Mouse (Mus musculus): ENCODE results near the gene Nek7. TPM values are rescaled to one million over a fixed set of nuclear protein-coding genes. Genes with fewer than 3 reads are reported as not detected.

Nek7 gene
- total and polyA plus RNA-seq, 3 experiments: 29.1 to 75.1 (median 63.7) TPM

DNA sequence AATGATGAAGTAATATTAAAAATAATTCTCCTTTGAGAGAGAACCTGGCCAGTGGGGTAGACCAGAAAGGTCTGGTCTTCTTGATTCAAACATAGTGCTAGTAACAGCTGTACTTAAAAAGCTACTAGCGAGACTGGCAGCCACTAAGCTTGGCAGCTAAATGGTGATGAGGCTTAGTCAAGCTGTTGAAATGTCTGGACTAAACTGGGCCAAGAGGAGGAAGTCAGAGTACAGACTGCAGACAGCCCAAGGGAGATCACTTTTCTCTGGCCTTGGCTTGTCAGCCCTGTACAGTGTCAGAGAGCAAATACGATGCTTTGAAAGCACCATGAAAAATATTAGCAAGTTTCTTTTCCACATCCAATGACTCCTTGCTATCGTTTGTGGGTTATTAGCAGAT is 2.5 kb upstream of the Nek7 start:
- H3K9me3 ChIP-seq (replicated peaks; ENCODE audit: low read length): no peaks in the 10 kb centered on the region
- H3K27ac ChIP-seq (ENCODE audit: insufficient read depth, low read depth): peak overlapping the region; percentile 93
- H3K36me3 ChIP-seq (replicated peaks in 1 of 2; ENCODE audit: control insufficient read depth in 1 of 2, insufficient read depth in 1 of 2, low read length in 1 of 2): no peaks in the 10 kb centered on the region
- dilution Hi-C loops (cut with MboI; ENCODE audit: extremely low pct_ligation_motif_present, extremely low pct_unique_long_range_greater_than_20kb, low sequenced_read_pairs) (no loop called here), in situ Hi-C loops (cut with MboI; ENCODE audit: low pct_ligation_motif_present, low pct_unique_long_range_greater_than_20kb, low sequenced_read_pairs) (no loop called here)
- DNase-seq (ENCODE audit: extremely low read depth): peak; percentile 29
- peaks cover 10% of the 10 kb centered on the region for H3K79me2 ChIP-seq (replicated peaks; ENCODE audit: control insufficient read depth, extremely low read depth, insufficient read depth, poor library complexity, severe bottlenecking)
- H3K4me3 ChIP-seq (replicated peaks in 1 of 3; ENCODE audit: low read depth in 2 of 3, low read length in 2 of 3, poor library complexity in 1 of 3): no peak overlapping the region
- H3K4me1 ChIP-seq (ENCODE audit: control insufficient read depth in 1 of 2, insufficient read depth in 2 of 2): peaks cover 12 to 35% of the 10 kb centered on the region in 2 experiments
- H3K4me2 ChIP-seq (ENCODE audit: insufficient read depth, low read depth, poor library complexity, severe bottlenecking): peak overlapping the region; percentile 37
- peak overlapping the region; percentile 75 for H3K9ac ChIP-seq (ENCODE audit: insufficient read depth, low read depth)
- TF ChIP-seq MEF2A (IDR thresholded peaks at IDR 0.05; ENCODE audit: borderline replicate concordance, low read depth, low read length) (no peak), EP300 (IDR thresholded peaks at IDR 0.05; ENCODE audit: low read length) (0 out of 2 replicates have a peak, but pooled peaks have one; percentile 14), TCF12 (IDR thresholded peaks at IDR 0.05; ENCODE audit: low read depth, low read length) (peak; percentile 42; the same call in 1 of the 2 replicates), JUN (IDR thresholded peaks at IDR 0.05; ENCODE audit: insufficient read depth, low read depth, low read length) (no peak), SIN3A (IDR thresholded peaks at IDR 0.05; ENCODE audit: low read length) (peak; percentile 69; the same call in 1 of the 2 replicates), ZKSCAN1 (IDR thresholded peaks at IDR 0.05; ENCODE audit: borderline replicate concordance, low read depth, low read length) (no peak)
- no peaks in the 10 kb centered on the region for H3K27me3 ChIP-seq (replicated peaks)

GRCm38 (mm10) chr1:138619114-138619971 is 598 bp downstream of the Nek7 start:
- H3K27me3 ChIP-seq (replicated peaks): no peaks in the 10 kb centered on the region
- no peaks in the 10 kb centered on the region for H3K9me3 ChIP-seq (replicated peaks; ENCODE audit: low read length)
- in situ Hi-C loops (cut with MboI; ENCODE audit: low pct_ligation_motif_present, low pct_unique_long_range_greater_than_20kb, low sequenced_read_pairs) (no loop called here), dilution Hi-C loops (cut with MboI; ENCODE audit: extremely low pct_ligation_motif_present, extremely low pct_unique_long_range_greater_than_20kb, low sequenced_read_pairs) (no loop called here)
- peak overlapping the region; percentile 97 for H3K9ac ChIP-seq (ENCODE audit: insufficient read depth, low read depth)
- peak overlapping the region; percentile 57 to 89 (median 81) for H3K4me3 ChIP-seq (replicated peaks in 1 of 3; ENCODE audit: low read depth in 2 of 3, low read length in 2 of 3, poor library complexity in 1 of 3)
- peaks cover 10 to 53% of the 10 kb centered on the region in 2 experiments for H3K4me1 ChIP-seq (ENCODE audit: control insufficient read depth in 1 of 2, insufficient read depth in 2 of 2)
- DNase-seq (ENCODE audit: extremely low read depth): peak; percentile 97
- H3K27ac ChIP-seq (ENCODE audit: insufficient read depth, low read depth): peak overlapping the region; percentile 96
- peaks cover 27% of the 10 kb centered on the region for H3K79me2 ChIP-seq (replicated peaks; ENCODE audit: control insufficient read depth, extremely low read depth, insufficient read depth, poor library complexity, severe bottlenecking)
- peak overlapping the region; percentile 48; the same call in 1 of the 2 replicates for H3K4me2 ChIP-seq (ENCODE audit: insufficient read depth, low read depth, poor library complexity, severe bottlenecking)
- H3K36me3 ChIP-seq (replicated peaks in 1 of 2; ENCODE audit: control insufficient read depth in 1 of 2, insufficient read depth in 1 of 2, low read length in 1 of 2): no peaks in the 10 kb centered on the region
- no peak for TF ChIP-seq MYC (IDR thresholded peaks at IDR 0.05; ENCODE audit: low read depth, low read length)
- TF ChIP-seq ZKSCAN1 (IDR thresholded peaks at IDR 0.05; ENCODE audit: borderline replicate concordance, low read depth, low read length): no peak
- TF ChIP-seq POLR2A (IDR thresholded peaks at IDR 0.05; ENCODE audit: low read depth, low read length): peak; percentile 95
- no peak; the same call in 1 of the 2 replicates for TF ChIP-seq NRF1 (IDR thresholded peaks at IDR 0.05; ENCODE audit: low read depth, low read length)
- no peak for TF ChIP-seq USF2 (conservative IDR thresholded peaks at IDR 0.05; ENCODE audit: low read depth, low read length)
- no peak for TF ChIP-seq JUN (IDR thresholded peaks at IDR 0.05; ENCODE audit: insufficient read depth, low read depth, low read length)
- TF ChIP-seq UBTF (IDR thresholded peaks at IDR 0.05; ENCODE audit: low read depth, low read length): peak; percentile 90
- 0 out of 2 replicates have a peak, but pooled peaks have one; percentile 32 for TF ChIP-seq KAT2A (IDR thresholded peaks at IDR 0.05; ENCODE audit: insufficient replicate concordance, low read length)
- TF ChIP-seq ZMIZ1 (IDR thresholded peaks at IDR 0.05; ENCODE audit: low read depth, low read length): peak; percentile 70
- no peak for TF ChIP-seq JUND (conservative IDR thresholded peaks at IDR 0.05; ENCODE audit: low read depth, low read length)
- no peak for TF ChIP-seq PAX5 (IDR thresholded peaks at IDR 0.05; ENCODE audit: low read length)
- TF ChIP-seq CTCF (conservative IDR thresholded peaks at IDR 0.05 in 1 of 2, IDR thresholded peaks at IDR 0.05 in 1 of 2; ENCODE audit: low read depth in 2 of 2, low read length in 2 of 2): no peak
- no peak for TF ChIP-seq E2F4 (IDR thresholded peaks at IDR 0.05; ENCODE audit: insufficient replicate concordance, low read depth, low read length)
- TF ChIP-seq MAZ (IDR thresholded peaks at IDR 0.05; ENCODE audit: low read depth, low read length): peak; percentile 78
- peak; percentile 21; the same call in 1 of the 2 replicates for TF ChIP-seq MAX (IDR thresholded peaks at IDR 0.05; ENCODE audit: low read length)
- no peak for TF ChIP-seq CHD1 (IDR thresholded peaks at IDR 0.05; ENCODE audit: low read depth, low read length)
- peak; percentile 84; the same call in 1 of the 2 replicates for TF ChIP-seq NELFE (IDR thresholded peaks at IDR 0.05; ENCODE audit: low read depth, low read length)
- TF ChIP-seq ZC3H11A (IDR thresholded peaks at IDR 0.05; ENCODE audit: low read depth, low read length): no peak
- TF ChIP-seq ELF1 (IDR thresholded peaks at IDR 0.05; ENCODE audit: low read depth, low read length): peak; percentile 32
- TF ChIP-seq IRF4 (IDR thresholded peaks at IDR 0.05; ENCODE audit: low read depth, low read length): no peak
- TF ChIP-seq RAD21 (IDR thresholded peaks at IDR 0.05; ENCODE audit: low read depth, low read length): no peak
- no peak for TF ChIP-seq EP300 (IDR thresholded peaks at IDR 0.05; ENCODE audit: low read length)
- TF ChIP-seq MXI1 (IDR thresholded peaks at IDR 0.05; ENCODE audit: low read depth, low read length): 0 out of 2 replicates have a peak, but pooled peaks have one; percentile 18
- no peak for TF ChIP-seq ETS1 (conservative IDR thresholded peaks at IDR 0.05; ENCODE audit: low read depth, low read length)
- TF ChIP-seq HCFC1 (IDR thresholded peaks at IDR 0.05; ENCODE audit: low read depth, low read length): no peak
- no peak; the same call in 1 of the 2 replicates for TF ChIP-seq BHLHE40 (IDR thresholded peaks at IDR 0.05; ENCODE audit: low read depth, low read length)
- TF ChIP-seq CHD2 (IDR thresholded peaks at IDR 0.05; ENCODE audit: low read length): peak; percentile 65; the same call in 1 of the 2 replicates

Measured in CH12.LX (cell line).